Mouse (Mus musculus): ENCODE results near the gene Cbarp.
"Not testable (repeated sequence)": the region's sequence is repeated elsewhere in the genome, so short reads cannot be mapped to it uniquely, and the experiment has no call there.

Gene Cbarp

GRCm38 (mm10) chr10:80170052-80170451 lies 29.4 kb upstream of the Cbarp start:
- DNase-seq (ENCODE audit: low spot score) = no peak

- no peak for DNase-seq (ENCODE audit: low spot score)
Measured at GRCm38 (mm10) chr10:80169651-80170050, 29.0 kb upstream of the Cbarp start.

GRCm38 (mm10) chr10:80169070-80169469 lies 28.4 kb upstream of the Cbarp start:
- no peak for DNase-seq (ENCODE audit: low spot score)

DNA sequence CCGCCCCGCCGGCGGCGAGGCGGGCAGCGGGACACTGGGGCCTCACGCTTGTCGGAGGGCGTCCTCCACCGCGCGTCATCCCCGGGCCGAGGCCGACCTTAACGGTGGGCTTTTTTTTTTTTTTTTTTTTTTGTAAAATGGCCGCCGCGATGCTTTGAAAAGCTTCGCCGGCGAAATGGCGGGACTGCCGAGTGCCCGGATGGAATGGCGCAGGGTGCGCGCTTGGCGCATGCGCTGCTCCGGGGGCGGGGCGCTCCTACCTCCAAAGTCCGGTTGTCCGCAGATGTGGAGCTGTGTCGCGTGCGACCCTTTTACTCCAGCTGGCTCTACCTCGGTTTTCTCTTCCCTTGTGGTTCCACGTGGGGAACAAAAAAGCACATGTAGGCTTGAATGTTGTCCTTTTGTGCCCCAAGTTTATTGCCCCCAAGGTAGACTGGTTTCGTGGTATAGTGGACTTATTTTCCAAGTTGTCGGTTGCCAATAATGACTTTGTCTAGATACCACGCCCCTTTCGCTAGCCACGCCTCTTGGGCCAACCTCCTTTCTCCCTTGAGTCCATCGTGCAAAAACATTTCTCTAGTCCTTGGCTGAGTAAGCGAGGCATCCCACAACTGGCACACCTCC lies 27.5 kb upstream of the Cbarp start:
- peak; percentile 94 for DNase-seq (ENCODE audit: low spot score)

GRCm38 (mm10) chr10:80167460-80168037 lies 26.9 kb upstream of the Cbarp start:
- DNase-seq (ENCODE audit: low spot score) = peak; percentile 98

DNA sequence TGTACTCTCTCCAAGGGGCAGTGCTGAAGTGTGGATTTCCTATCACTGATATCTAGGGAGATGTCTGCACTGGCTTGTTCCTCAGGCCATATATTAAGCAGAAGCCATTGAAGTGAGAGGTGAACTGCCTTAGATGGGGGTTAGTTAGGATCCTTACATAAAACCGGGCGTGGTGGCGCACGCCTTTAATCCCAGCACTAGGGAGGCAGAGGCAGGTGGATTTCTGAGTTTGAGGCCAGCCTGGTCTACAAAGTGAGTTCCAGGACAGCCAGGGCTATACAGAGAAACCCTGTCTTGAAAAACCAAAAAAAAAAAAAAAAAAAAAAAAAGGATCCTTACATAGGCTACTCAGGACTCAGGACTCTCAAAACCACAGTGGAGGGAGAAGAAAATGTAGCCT lies 25.5 kb upstream of the Cbarp start:
- not testable (repeated sequence) for DNase-seq (ENCODE audit: low spot score)

DNA sequence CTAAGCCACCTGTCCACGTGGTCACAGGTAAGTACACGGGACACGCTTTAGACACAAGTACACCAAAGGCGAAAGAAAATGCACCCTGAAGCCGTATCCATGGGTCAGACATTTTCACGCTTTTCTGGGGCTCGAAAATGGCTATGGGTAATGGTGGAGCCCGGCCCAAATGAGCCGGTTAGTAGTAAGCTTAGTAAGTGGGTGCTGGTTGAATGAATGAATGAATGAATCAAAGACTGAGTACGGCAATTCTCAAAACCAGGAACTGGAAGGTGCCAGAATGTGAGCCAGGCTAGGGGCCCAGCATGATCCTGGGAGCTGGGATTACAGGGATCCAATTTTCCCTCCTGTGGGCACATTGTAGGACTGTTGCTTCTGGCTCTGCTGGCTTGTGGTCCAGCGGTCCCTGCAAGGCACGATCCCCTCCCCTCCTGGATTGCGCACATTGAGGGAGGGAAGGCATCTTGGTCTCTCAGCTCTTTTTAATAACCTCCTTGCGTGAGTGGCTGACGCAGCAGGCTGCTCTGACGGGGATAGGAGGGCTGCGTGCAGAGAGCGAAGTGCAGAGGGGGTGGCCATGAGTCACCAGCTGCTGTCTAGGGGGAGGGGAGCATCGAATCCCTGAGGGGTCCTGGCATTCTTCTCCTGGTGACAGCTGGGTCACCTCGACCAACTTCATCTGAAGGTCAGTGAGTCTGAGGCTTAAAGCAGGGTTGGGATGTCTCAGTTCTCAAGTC lies 24.9 kb upstream of the Cbarp start, which contains the start of gene Cirbp:
Gene Cirbp, plus strand, starts transcription at position 594 of the 737 bp plus-strand sequence.
- DNase-seq (ENCODE audit: low spot score) = no peak

GRCm38 (mm10) chr10:80164998-80165344 lies 24.3 kb upstream of the Cbarp start:
- peak; percentile 97 for DNase-seq (ENCODE audit: low spot score)

DNA sequence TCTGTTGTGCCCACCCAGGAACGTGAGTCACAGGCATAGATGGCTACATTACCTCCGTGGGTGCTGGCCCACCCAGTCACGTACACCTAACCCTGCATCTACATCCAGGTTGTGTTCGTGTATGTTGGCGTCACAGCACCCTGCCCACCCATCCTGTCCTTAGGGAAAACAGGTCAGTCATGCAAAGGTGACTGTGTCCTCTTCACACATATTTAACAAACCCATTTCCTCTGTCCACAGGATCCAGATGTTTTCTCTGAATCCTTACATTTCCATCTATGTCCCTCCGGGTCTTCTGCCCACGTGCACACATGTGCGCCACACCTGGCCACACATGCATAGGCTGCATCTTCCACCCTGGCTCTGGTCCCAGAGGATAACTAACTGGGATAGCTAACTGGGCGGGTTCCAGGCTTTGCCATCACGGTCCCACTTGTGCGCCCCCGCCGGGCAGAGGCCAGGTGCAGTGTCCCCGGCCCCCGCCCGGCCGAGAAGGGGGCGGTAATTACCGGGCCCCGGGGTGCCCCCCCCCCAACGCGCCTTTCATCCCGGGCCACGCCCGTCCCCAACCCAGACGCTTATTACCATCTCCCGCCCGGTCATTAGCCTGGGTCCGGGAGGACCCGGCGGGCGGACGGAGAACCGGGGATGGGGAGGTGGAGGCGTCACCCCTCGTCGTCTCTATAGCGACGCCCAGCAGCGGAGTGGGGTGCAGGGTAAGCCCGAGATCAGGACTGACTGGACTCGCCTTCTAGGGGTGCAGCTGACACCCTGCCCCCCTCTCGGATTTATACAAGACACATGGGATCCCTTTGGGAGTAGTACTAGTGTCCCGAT lies 23.7 kb upstream of the Cbarp start:
- no peak for DNase-seq (ENCODE audit: low spot score)

DNA sequence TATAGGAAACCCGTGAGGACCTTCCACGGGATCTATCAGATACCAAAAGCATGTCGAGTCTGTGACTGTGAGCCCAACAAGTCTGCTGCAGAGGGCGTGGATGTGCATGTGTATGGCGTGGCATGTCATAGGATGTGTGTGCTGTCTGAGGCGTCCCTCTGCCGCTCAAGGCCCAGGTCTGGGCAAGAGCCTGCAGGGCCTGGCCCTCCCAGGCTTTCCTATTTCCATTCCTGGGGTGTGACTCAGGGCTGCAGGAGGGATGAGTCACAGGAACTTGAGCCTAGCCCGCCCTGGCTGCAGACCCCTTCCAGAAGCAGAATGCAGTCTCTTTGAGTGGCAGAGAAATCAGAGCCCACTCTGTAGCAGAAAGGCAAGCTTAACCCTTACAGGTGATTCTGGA lies 23.1 kb upstream of the Cbarp start:
- DNase-seq (ENCODE audit: low spot score) = no peak

DNA sequence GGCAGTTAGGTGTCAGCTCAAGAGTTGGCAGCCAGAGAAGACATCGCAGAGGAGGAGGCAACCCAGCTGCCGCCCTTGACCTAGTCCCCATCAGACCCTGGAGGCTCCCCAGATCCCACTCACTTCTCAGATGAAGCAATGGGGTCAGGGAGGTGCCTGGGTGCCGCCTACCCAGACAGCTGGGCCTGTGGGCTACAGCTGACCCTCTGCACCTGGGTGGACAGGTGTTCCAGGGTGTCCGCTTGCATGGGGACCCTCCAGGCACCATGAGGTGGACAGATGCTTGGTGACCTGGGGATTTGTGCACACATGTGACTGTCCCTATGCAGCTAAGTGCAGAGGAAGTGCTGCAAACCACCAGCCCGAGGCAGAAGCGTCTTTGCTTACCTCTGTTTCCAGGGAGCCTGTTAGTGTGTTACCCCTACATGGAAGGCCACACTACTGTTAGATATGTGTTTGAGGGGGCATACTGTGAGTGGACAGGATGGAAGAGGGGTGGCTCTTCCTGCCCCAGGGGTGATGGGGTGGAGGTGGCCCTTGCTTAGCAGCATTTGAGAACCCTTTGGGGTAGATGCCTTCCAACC lies 22.2 kb upstream of the Cbarp start:
- DNase-seq (ENCODE audit: low spot score) = no peak

DNA sequence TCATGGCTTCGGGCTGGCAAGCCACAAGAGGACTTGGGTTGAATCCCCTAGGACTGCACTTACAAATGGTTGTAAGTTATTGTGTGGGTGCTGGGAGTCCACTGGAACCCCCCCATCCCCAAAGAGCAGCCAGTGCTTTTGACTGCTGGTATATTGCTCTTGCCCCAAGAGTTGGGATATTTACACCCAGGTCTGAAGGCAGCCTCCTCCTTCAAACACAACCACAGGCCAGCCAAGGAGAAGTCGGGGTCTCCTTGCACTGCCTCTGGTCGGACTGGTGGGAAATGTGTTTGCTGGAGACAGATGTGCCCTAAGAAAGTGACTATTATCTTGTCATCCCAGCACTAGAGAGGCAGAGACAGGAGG lies 21.6 kb upstream of the Cbarp start:
- DNase-seq (ENCODE audit: low spot score) = no peak

DNA sequence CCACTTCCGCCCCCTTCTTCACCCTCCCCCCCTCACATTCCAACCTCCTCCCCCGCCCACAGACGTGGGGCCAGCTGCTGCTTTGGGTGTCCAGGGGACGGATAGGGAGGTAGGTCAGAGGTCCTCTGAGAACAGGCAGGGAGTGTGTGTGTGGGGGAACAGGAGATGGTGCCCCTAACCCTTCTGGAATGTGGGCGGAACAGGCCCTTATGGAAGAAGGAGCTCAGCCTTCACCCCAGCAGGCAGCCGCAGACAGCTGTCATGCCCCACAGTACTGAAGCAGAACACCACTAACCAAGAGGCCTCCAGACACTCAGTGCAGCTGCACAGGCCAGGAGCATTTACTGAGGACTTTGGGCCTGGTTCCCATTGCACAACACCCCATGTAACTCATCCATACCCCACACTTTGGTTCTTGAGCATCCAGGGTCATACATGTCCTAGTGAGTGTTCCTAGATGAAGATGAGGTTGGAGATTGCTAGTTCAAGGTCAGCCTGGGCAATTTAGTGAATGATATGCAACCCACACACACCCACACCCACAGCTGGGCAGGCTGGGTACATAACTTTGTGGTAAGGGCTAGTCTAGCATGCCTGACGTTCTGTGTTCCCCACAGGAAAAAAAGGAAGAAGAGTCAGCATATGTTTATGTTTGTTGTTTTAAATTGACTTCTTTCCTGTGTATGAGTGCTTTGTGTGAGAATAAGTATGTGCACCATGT lies 21.0 kb upstream of the Cbarp start:
- DNase-seq (ENCODE audit: low spot score) = peak; percentile 72

DNA sequence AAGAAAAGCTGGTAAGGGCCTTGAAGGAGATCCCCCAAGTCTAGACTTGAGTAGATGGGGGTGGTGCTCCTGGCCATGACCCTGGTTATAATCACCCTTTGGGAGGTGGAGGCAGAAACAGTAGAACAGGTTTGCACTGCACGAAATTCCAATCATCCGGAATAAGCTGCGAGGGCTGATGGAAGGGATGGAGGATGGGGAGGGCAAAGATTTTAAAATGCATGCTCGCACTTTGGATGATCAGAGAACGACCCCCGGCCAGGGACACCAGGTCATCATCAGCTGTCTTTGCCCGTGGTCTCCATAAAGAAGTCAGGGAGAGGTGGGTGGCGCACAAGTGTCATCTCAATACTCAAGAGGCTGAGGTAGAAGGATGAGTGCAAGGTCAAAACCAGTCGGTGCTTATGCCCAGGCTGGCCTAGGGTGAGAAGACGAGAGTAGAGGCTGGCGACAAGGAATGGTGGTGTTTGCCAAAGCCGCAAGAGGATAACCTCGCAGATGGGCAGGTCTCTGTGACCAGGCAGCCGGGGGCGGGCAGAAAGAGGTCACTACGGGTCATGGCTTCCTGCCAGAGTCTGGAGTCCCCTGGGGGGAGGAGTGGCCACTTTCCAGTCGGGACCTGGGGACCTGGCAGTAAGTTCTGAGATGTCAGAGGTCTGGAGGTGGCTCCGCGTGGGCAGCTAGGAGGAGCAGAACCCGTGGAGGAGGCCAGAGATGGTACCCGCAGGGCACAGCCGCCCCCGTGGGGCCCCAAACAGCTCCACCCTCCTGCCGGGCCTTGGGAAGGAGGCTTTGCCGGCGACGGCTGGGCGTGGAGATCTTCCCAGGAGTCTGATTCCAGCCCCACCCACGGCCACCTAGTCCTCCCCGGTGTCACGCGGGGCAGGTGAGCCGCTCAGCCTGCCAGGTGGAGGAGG lies 20.1 kb upstream of the Cbarp start:
- peak; percentile 95 for DNase-seq (ENCODE audit: low spot score)

DNA sequence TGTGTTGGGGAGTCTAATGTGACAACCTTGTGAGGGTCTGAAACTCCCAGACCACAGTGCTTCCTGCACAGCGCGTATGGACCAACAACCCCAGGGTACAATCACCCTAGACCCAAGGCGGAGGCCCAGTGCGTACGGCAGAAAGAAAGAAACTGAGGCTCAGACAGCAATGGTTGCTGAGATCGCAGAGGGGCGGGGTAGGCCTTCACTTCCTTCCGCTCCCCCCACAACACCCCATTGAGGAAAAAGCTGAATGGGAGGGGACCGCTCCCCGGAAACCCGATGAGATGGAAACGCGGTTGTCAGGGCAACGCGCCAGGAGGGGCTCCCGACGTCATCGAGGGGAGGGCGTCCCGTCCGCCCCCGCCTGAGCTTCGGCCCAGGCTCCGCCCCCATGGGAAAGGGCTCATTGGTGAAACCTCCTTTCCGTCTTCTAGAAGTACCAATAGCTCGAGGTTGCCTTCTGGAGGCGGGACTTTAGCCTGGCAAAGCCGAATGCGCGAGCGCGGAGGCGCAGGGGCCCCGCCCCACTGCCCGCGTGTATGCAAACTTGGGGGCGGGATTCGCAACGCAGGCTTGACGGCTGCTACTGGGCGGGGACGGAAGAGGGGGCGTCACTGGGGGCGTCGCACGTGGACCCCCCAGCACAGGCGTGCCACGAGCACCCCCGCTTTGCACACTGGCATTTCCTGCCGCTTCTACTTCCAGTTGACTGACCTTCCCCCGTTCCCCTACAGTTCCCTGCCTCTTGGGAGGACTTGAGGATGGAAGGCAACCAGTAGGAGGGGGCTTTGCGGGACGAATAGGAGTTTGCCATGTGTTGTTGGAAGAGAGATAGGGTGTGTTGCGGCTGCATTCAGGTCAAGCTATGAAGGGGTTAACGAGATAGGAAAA lies 19.2 kb upstream of the Cbarp start:
- peak; percentile 97 for DNase-seq (ENCODE audit: low spot score)

GRCm38 (mm10) chr10:80159021-80159560 lies 18.5 kb upstream of the Cbarp start:
- no peak for DNase-seq (ENCODE audit: low spot score)

- DNase-seq (ENCODE audit: low spot score) = peak; percentile 70
Measured at GRCm38 (mm10) chr10:80158307-80158986, 17.8 kb upstream of the Cbarp start.

DNA sequence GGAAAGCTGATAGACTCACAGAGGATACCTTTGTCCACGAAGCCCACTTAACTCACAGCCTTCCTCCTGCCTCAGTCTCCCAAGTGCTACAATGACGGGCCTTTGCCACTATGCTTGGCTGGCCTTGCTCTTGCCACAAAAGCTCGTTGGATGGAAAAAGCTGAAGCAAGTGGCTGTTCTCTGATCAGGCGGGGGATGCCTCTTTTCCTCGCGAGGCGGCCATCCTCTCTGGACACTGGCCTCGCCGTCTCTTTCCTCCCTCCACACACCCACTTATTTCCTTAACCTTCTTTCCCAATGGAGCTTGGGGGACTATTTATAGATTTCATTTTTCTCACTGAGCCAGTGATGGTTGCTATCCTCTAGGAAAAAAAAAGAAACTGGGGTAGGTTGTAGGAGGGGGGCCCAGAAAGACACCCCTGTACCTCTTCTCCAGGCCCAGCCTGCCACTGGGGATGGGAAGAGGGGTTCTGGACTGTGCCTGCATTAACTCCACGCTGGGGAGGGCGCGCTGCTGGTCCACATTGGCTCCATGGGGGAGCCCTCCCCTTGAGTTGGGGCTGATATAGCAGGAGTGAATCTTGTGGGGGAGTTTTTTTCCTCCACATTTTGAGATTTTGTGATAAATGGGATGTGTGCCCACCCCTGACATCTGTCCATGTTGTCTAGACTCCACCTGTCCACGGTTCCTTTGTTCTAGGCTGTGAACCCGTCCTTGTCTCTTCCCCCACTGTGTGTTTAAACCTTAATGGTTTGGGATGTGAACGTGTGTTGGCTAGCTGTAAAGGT lies 16.7 kb upstream of the Cbarp start:
- no peak for DNase-seq (ENCODE audit: low spot score)

All from adipocyte (in vitro differentiated cells).